32 mouse cellular contexts compared by ENCODE assay signal in the genomic region with DNA sequence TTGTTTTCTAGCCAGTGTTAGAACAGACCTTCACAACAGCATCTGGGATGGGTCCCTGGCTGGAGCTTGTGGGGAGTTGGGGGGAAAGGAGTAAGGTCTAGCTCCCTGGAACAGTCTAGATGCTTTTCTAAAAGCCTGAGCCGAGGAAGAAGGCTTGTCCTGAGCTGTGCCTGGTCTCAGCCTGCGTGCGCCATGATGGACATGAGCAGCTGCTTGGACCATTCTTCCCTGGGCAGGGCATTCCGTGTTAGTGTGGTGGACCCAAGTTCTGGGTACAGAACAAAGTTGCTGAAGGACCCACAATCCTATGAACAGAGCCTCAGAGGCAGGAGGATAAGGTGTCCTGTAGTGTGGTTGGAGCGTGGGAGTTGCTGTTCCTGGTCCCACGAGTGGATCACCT. TPM values are rescaled to one million over a fixed set of nuclear protein-coding genes. Genes with fewer than 3 reads are reported as not detected.
"Had no signal": no experiment of that assay in that cellular context is flagged by ENCODE, and none has a peak within 500 bp of the region (broad histone marks: within the 10 kb centered on the region; RNA-seq: fewer than 3 reads in every experiment).

No protein-coding gene starts in this region.

- H3K27me3 ChIP-seq: heart, embryonic 13.5 days; heart, embryonic 15.5 days; hindbrain, embryonic 15.5 days; limb, embryonic 13.5 days; limb, embryonic 15.5 days had no signal

- H3K4me3 ChIP-seq: heart, adult 2 months; heart, embryonic 13.5 days; heart, embryonic 15.5 days; hindbrain, embryonic 13.5 days; hindbrain, embryonic 15.5 days; limb, embryonic 13.5 days; limb, embryonic 15.5 days; liver, embryonic 12.5 days had no signal

- H3K9me3 ChIP-seq: heart, embryonic 13.5 days; heart, embryonic 15.5 days; hindbrain, embryonic 13.5 days; hindbrain, embryonic 15.5 days; limb, embryonic 13.5 days; limb, embryonic 15.5 days; liver, embryonic 12.5 days had no signal

- DNase-seq: gastrocnemius, postnatal 14 days; gastrocnemius, postnatal 36 days; heart, adult 11 months; heart, adult 2 months; heart, postnatal 14 days; heart, postnatal 36 days; kidney, adult 11 months; kidney, adult 2 months; kidney, adult 9 months; kidney, postnatal 14 days; kidney, postnatal 36 days; layer of hippocampus, adult 9-11 months; layer of hippocampus, postnatal 36 days; left cerebral cortex, postnatal 4 days had no signal

RNA-seq across cellular contexts. Expression of gene Trim80, which starts 9.8 kb away (rescaled TPM):
- total RNA-seq: gastrocnemius, adult 18-20 months; gastrocnemius, adult 8-10 months; gastrocnemius, postnatal 14 days; gastrocnemius, postnatal 36 days; heart, postnatal 36 days; hematopoietic stem cell, adult 5-6 weeks; hindbrain, postnatal 0 days; layer of hippocampus, adult 18-20 months; layer of hippocampus, adult 8-10 months; layer of hippocampus, postnatal 14 days; layer of hippocampus, postnatal 36 days; left cerebral cortex, adult 18-20 months; left cerebral cortex, postnatal 25 days had no signal

RNA-seq across cellular contexts. Expression of gene Slc16a5, which starts 31.7 kb away (rescaled TPM):
- total RNA-seq: gastrocnemius, adult 18-20 months; gastrocnemius, adult 8-10 months; gastrocnemius, postnatal 14 days; heart, adult 2 months; heart, postnatal 36 days; hematopoietic stem cell, adult 5-6 weeks; layer of hippocampus, adult 18-20 months; layer of hippocampus, postnatal 14 days; layer of hippocampus, postnatal 36 days; left cerebral cortex, adult 18-20 months; left cerebral cortex, adult 8-10 months; left cerebral cortex, postnatal 10 days; left cerebral cortex, postnatal 25 days; left cerebral cortex, postnatal 4 days had no signal
